In genomic region chr9:101034448-101035098, GRCm38 (mm10) we compare ENCODE assay signal across 8 mouse cellular contexts. TPM values are rescaled to one million over a fixed set of nuclear protein-coding genes. Genes with fewer than 3 reads are reported as not detected.
DNase-seq lines count a peak whose midpoint lies in the region; ATAC-seq and TF ChIP-seq lines count a peak whose summit lies in the region.

Gene Pccb, minus strand, starts transcription at chr9:101034898.

- TF ChIP-seq CTCF in E14TG2a.4 (conservative IDR thresholded peaks at IDR 0.05; ENCODE audit: low read length) = no peak
- TF ChIP-seq CTCF in liver, postnatal 0 days (IDR thresholded peaks at IDR 0.05; ENCODE audit: low read depth) = peak; percentile 38

- peak; percentile 100 for ATAC-seq in forebrain, embryonic 13.5 days
- ATAC-seq in liver, postnatal 0 days = peak; percentile 99
- ATAC-seq in neural tube, embryonic 14.5 days (ENCODE audit: low read depth) = peak; percentile 100

- peak; percentile 98 for DNase-seq in c-Kit-positive CD71-positive TER-119-positive erythroid progenitor cells, embryonic 14.5 days (ENCODE audit: low spot score)
- DNase-seq in heart, postnatal 10 days = peak; percentile 97
- DNase-seq in large intestine, adult 2 months (ENCODE audit: low read depth, low spot score) = no peak
- DNase-seq in liver, postnatal 0 days = peak; percentile 95
- DNase-seq in testis, postnatal 10 days (ENCODE audit: low spot score) = peak; percentile 98

- H3K27ac ChIP-seq in forebrain, embryonic 13.5 days = peak within 1 kb of the TSS; percentile 96
- peak within 1 kb of the TSS; percentile 96 for H3K27ac ChIP-seq in liver, postnatal 0 days (ENCODE audit: low read depth)
- H3K27ac ChIP-seq in neural tube, embryonic 14.5 days (ENCODE audit: low read depth, low read length) = peak within 1 kb of the TSS; percentile 99

- peaks cover 65% of the 10 kb centered on the region for H3K4me1 ChIP-seq in E14TG2a.4 (replicated peaks; ENCODE audit: low read depth, low read length)
- peaks cover 13% of the 10 kb centered on the region for H3K4me1 ChIP-seq in forebrain, embryonic 13.5 days
- peaks cover 28% of the 10 kb centered on the region for H3K4me1 ChIP-seq in liver, postnatal 0 days (ENCODE audit: insufficient read depth)
- H3K4me1 ChIP-seq in neural tube, embryonic 14.5 days (ENCODE audit: control insufficient read depth, insufficient read depth, low read length) = peaks cover 12% of the 10 kb centered on the region

- intact Hi-C loops in heart, postnatal 10 days (cut with DNase I) = loop anchor here (1.0 kb wide), 1 partner anchor 37 kb away; no protein-coding TSS in a partner anchor

- H3K9me3 ChIP-seq in E14TG2a.4 (ENCODE audit: low read length) = no peaks in the 10 kb centered on the region
- H3K9me3 ChIP-seq in forebrain, embryonic 13.5 days (replicated peaks) = no peaks in the 10 kb centered on the region
- no peaks in the 10 kb centered on the region for H3K9me3 ChIP-seq in liver, postnatal 0 days (ENCODE audit: low read length)
- H3K9me3 ChIP-seq in neural tube, embryonic 14.5 days (ENCODE audit: control insufficient read depth, low read length) = no peaks in the 10 kb centered on the region

- peak within 1 kb of the TSS; percentile 84 for H3K4me3 ChIP-seq in E14TG2a.4 (replicated peaks; ENCODE audit: low read length)
- peak within 1 kb of the TSS; percentile 57 for H3K4me3 ChIP-seq in forebrain, embryonic 13.5 days
- peak within 1 kb of the TSS; percentile 64 for H3K4me3 ChIP-seq in liver, postnatal 0 days (ENCODE audit: low read depth, low read length)
- H3K4me3 ChIP-seq in neural tube, embryonic 14.5 days (ENCODE audit: low read depth, low read length) = peak within 1 kb of the TSS; percentile 56

- peak; percentile 25; the same call in 1 of the 2 replicates for TF ChIP-seq EP300 in liver, postnatal 0 days (IDR thresholded peaks at IDR 0.05; ENCODE audit: low read depth)

- H3K27me3 ChIP-seq in E14TG2a.4 (ENCODE audit: insufficient read depth, low read length) = no peaks in the 10 kb centered on the region
- no peaks in the 10 kb centered on the region for H3K27me3 ChIP-seq in forebrain, embryonic 13.5 days
- no peaks in the 10 kb centered on the region for H3K27me3 ChIP-seq in liver, postnatal 0 days (ENCODE audit: insufficient read depth, low read length)
- H3K27me3 ChIP-seq in neural tube, embryonic 14.5 days (ENCODE audit: control insufficient read depth, insufficient read depth, low read length) = no peaks in the 10 kb centered on the region

- WGBS in forebrain, embryonic 13.5 days = under 1% methylated on average over 56 of the region's 61 CpGs
- WGBS in large intestine, adult 2 months = under 1% methylated on average over 61 of the region's 61 CpGs
- WGBS in liver, postnatal 0 days (ENCODE audit: insufficient replicate concordance) = under 1% methylated on average over 59 of the region's 61 CpGs
- under 1% methylated on average over 61 of the region's 61 CpGs for WGBS in neural tube, embryonic 14.5 days

- H3K9ac ChIP-seq in forebrain, embryonic 13.5 days = peak within 1 kb of the TSS; percentile 79
- peak within 1 kb of the TSS; percentile 79 for H3K9ac ChIP-seq in liver, postnatal 0 days (replicated peaks)
- H3K9ac ChIP-seq in neural tube, embryonic 14.5 days (replicated peaks; ENCODE audit: low read depth, low read length) = peak within 1 kb of the TSS; percentile 80

- H3K36me3 ChIP-seq in E14TG2a.4 (ENCODE audit: insufficient read depth, low read length) = no peaks in the 10 kb centered on the region
- H3K36me3 ChIP-seq in forebrain, embryonic 13.5 days (ENCODE audit: poor library complexity, severe bottlenecking) = no peaks in the 10 kb centered on the region
- 0 out of 2 replicates have a peak, but pooled peaks cover 4% of the 10 kb centered on the region for H3K36me3 ChIP-seq in liver, postnatal 0 days (replicated peaks; ENCODE audit: insufficient read depth, low read length)
- H3K36me3 ChIP-seq in neural tube, embryonic 14.5 days (ENCODE audit: control insufficient read depth, insufficient read depth, low read length) = no peaks in the 10 kb centered on the region

- peak within 1 kb of the TSS; percentile 63 for H3K4me2 ChIP-seq in forebrain, embryonic 13.5 days
- peak within 1 kb of the TSS; percentile 88 for H3K4me2 ChIP-seq in liver, postnatal 0 days (ENCODE audit: low read depth, low read length)
- H3K4me2 ChIP-seq in neural tube, embryonic 14.5 days (ENCODE audit: low read depth, low read length) = peak within 1 kb of the TSS; percentile 62

RNA-seq across cellular contexts. Expression of gene Pccb, which starts in this region (rescaled TPM):
- 18.8 and 20.7 TPM in 2 replicates for polyA plus RNA-seq in forebrain, embryonic 13.5 days (2015; fragmentation: Nextera tagmentation; extraction: Ambion mirVana)
- 10 to 100 TPM; 77.6 to 89.0 TPM for total RNA-seq in heart, postnatal 10 days (2021)
- polyA plus RNA-seq in large intestine, adult 2 months (2012; rRNA removed) = 71.8 and 99.1 TPM in 2 replicates
- polyA plus RNA-seq in liver, postnatal 0 days (2015; fragmentation: Nextera tagmentation; extraction: Ambion mirVana) = 14.2 and 15.6 TPM in 2 replicates
- 25.4 and 26.4 TPM in 2 replicates for polyA plus RNA-seq in neural tube, embryonic 14.5 days (2014; fragmentation: Nextera tagmentation; extraction: Ambion mirVana)
